Mouse (Mus musculus): ENCODE results near the gene Gm853. TPM values are rescaled to one million over a fixed set of nuclear protein-coding genes. Genes with fewer than 3 reads are reported as not detected.
"Not testable (repeated sequence)": the region's sequence is repeated elsewhere in the genome, so short reads cannot be mapped to it uniquely, and the experiment has no call there.

The Gm853 gene
- polyA plus RNA-seq, 2 experiments, result not detected

GRCm38 (mm10) chr4:130243621-130244020 is 21.4 kb upstream of the Gm853 start:
- Histone ChIP-seq H3K4me1 (replicated peaks; ENCODE audit: control insufficient read depth in 2 of 2, insufficient read depth in 2 of 2, low read length in 1 of 2) (peaks cover 27 to 43% of the 10 kb centered on the region in 2 experiments), H3K9ac (replicated peaks) (peak overlapping the region; percentile 61), H3K4me2 (ENCODE audit: low read depth) (peak overlapping the region; percentile 62), H3K27ac (peak overlapping the region; percentile 81), H3K4me3 (ENCODE audit: insufficient read depth in 1 of 2, low read depth in 2 of 2, low read length in 2 of 2) (peak overlapping the region in 1 of 2 experiments; percentile 45; a peak in 2 of 4 replicates)
- peak; percentile 63 for ATAC-seq (ENCODE audit: insufficient read depth)
- not testable (repeated sequence) for H3K9me3 ChIP-seq (ENCODE audit: control insufficient read depth, low read length); H3K27me3 ChIP-seq (ENCODE audit: control insufficient read depth, insufficient read depth, low read length); DNase-seq (ENCODE audit: low read depth in 3 of 3, low spot score in 3 of 3); H3K36me3 ChIP-seq (replicated peaks; ENCODE audit: control insufficient read depth, insufficient read depth, low read depth)
- 0 out of 2 replicates have a peak, but pooled peaks have one; percentile 16 for TF ChIP-seq EP300 (IDR thresholded peaks at IDR 0.05; ENCODE audit: low read depth)
- WGBS (ENCODE audit: insufficient replicate concordance), result 29% methylated on average over 1 of the region's 1 CpGs

- Histone ChIP-seq H3K4me1 (replicated peaks; ENCODE audit: control insufficient read depth in 2 of 2, insufficient read depth in 2 of 2, low read length in 1 of 2) (peaks cover 27 to 43% of the 10 kb centered on the region in 2 experiments), H3K36me3 (replicated peaks; ENCODE audit: control insufficient read depth, insufficient read depth, low read depth) (no peaks in the 10 kb centered on the region), H3K9ac (replicated peaks) (peak overlapping the region; percentile 61), H3K27me3 (ENCODE audit: control insufficient read depth, insufficient read depth, low read length) (no peaks in the 10 kb centered on the region), H3K9me3 (ENCODE audit: control insufficient read depth, low read length) (no peaks in the 10 kb centered on the region), H3K4me2 (ENCODE audit: low read depth) (peak overlapping the region; percentile 62), H3K4me3 (ENCODE audit: insufficient read depth in 1 of 2, low read depth in 2 of 2, low read length in 2 of 2) (peak overlapping the region; percentile 41 to 45), H3K27ac (peak overlapping the region; percentile 81)
- DNase-seq (ENCODE audit: low read depth in 3 of 3, low spot score in 3 of 3) (no peak), ATAC-seq (ENCODE audit: insufficient read depth) (peak; percentile 73)
- TF ChIP-seq CTCF (IDR thresholded peaks at IDR 0.05; ENCODE audit: low read depth) (no peak), EP300 (IDR thresholded peaks at IDR 0.05; ENCODE audit: low read depth) (peak; percentile 39)
- 62% methylated on average over 5 of the region's 5 CpGs for WGBS (ENCODE audit: insufficient replicate concordance)
Measured at GRCm38 (mm10) chr4:130242956-130243355, 20.8 kb upstream of the Gm853 start.

GRCm38 (mm10) chr4:130240695-130241094 is 18.5 kb upstream of the Gm853 start:
- 29% methylated on average over 5 of the region's 5 CpGs for WGBS (ENCODE audit: insufficient replicate concordance)
- Histone ChIP-seq H3K27me3 (ENCODE audit: control insufficient read depth, insufficient read depth, low read length) (no peaks in the 10 kb centered on the region), H3K27ac (no peak overlapping the region), H3K9ac (replicated peaks) (no peak overlapping the region), H3K4me1 (replicated peaks; ENCODE audit: control insufficient read depth in 2 of 2, insufficient read depth in 2 of 2, low read length in 1 of 2) (peaks cover 22 to 39% of the 10 kb centered on the region in 2 experiments), H3K36me3 (replicated peaks; ENCODE audit: control insufficient read depth, insufficient read depth, low read depth) (no peaks in the 10 kb centered on the region), H3K9me3 (ENCODE audit: control insufficient read depth, low read length) (no peaks in the 10 kb centered on the region), H3K4me3 (ENCODE audit: insufficient read depth in 1 of 2, low read depth in 2 of 2, low read length in 2 of 2) (no peak overlapping the region), H3K4me2 (ENCODE audit: low read depth) (no peak overlapping the region)
- TF ChIP-seq EP300 (IDR thresholded peaks at IDR 0.05; ENCODE audit: low read depth) (no peak), CTCF (IDR thresholded peaks at IDR 0.05; ENCODE audit: low read depth) (peak; percentile 64)
- ATAC-seq (ENCODE audit: insufficient read depth) (no peak), DNase-seq (ENCODE audit: low read depth in 3 of 3, low spot score in 3 of 3) (no peak)

- Histone ChIP-seq H3K27ac (no peak overlapping the region), H3K9ac (replicated peaks) (no peak overlapping the region), H3K4me1 (replicated peaks; ENCODE audit: control insufficient read depth in 2 of 2, insufficient read depth in 2 of 2, low read length in 1 of 2) (peaks cover 5 to 10% of the 10 kb centered on the region in 2 experiments), H3K36me3 (replicated peaks; ENCODE audit: control insufficient read depth, insufficient read depth, low read depth) (no peaks in the 10 kb centered on the region), H3K4me3 (ENCODE audit: insufficient read depth in 1 of 2, low read depth in 2 of 2, low read length in 2 of 2) (no peak overlapping the region), H3K4me2 (ENCODE audit: low read depth) (no peak overlapping the region), H3K27me3 (ENCODE audit: control insufficient read depth, insufficient read depth, low read length) (no peaks in the 10 kb centered on the region), H3K9me3 (ENCODE audit: control insufficient read depth, low read length) (no peaks in the 10 kb centered on the region)
- DNase-seq (ENCODE audit: low read depth in 3 of 3, low spot score in 3 of 3) (no peak), ATAC-seq (ENCODE audit: insufficient read depth) (no peak)
- no peak for TF ChIP-seq EP300 (IDR thresholded peaks at IDR 0.05; ENCODE audit: low read depth)
- no peak for TF ChIP-seq CTCF (IDR thresholded peaks at IDR 0.05; ENCODE audit: low read depth)
- 71% methylated on average over 4 of the region's 4 CpGs for WGBS (ENCODE audit: insufficient replicate concordance)
Measured at GRCm38 (mm10) chr4:130237607-130238006, 15.4 kb upstream of the Gm853 start.

GRCm38 (mm10) chr4:130236361-130236760 is 14.2 kb upstream of the Gm853 start:
- 44% methylated on average over 8 of the region's 8 CpGs for WGBS (ENCODE audit: insufficient replicate concordance)
- TF ChIP-seq CTCF (IDR thresholded peaks at IDR 0.05; ENCODE audit: low read depth) (no peak), EP300 (IDR thresholded peaks at IDR 0.05; ENCODE audit: low read depth) (no peak)
- Histone ChIP-seq H3K4me1 (replicated peaks; ENCODE audit: control insufficient read depth in 2 of 2, insufficient read depth in 2 of 2, low read length in 1 of 2) (peaks cover 0 to 2% of the 10 kb centered on the region in 2 experiments; a peak in 1 of 4 replicates), H3K4me2 (ENCODE audit: low read depth) (no peak overlapping the region), H3K27me3 (ENCODE audit: control insufficient read depth, insufficient read depth, low read length) (no peaks in the 10 kb centered on the region), H3K4me3 (ENCODE audit: insufficient read depth in 1 of 2, low read depth in 2 of 2, low read length in 2 of 2) (no peak overlapping the region), H3K9me3 (ENCODE audit: control insufficient read depth, low read length) (no peaks in the 10 kb centered on the region), H3K27ac (no peak overlapping the region), H3K9ac (replicated peaks) (no peak overlapping the region), H3K36me3 (replicated peaks; ENCODE audit: control insufficient read depth, insufficient read depth, low read depth) (no peaks in the 10 kb centered on the region)
- DNase-seq (ENCODE audit: low read depth in 3 of 3, low spot score in 3 of 3), result no peak
- no peak for ATAC-seq (ENCODE audit: insufficient read depth)

All from liver, embryonic 14.5 days (tissue).